Mouse (Mus musculus): ENCODE measurements at regions not wholly inside any gene's neighbourhood (a gene's known extent, or its start where the extent isn't known, plus 50 kb on each side); places are given as distances from the start of the nearest gene placed in this dataset.

DNA sequence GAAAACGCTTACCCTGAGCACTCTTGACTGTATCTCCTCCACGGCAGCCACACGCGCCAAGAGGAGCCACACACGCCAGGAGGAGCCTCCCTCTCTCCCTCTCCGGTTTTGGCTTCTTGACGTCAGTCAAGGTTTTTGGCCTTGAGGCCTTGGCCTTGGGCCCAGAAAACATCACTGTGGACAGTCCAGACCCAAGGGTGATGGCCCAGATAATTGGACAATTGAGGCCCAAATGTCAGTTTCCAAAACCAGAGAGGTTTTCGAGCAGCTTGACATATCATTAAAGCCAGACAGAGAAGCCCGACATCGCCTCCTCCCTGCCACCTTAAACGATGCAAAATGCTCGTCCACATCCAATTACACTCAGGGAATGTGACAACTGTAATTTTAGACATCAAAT lies 65.4 kb upstream of the Aldh1a3 start:
- no peak for ATAC-seq (ENCODE audit: poor library complexity, severe bottlenecking)

DNA sequence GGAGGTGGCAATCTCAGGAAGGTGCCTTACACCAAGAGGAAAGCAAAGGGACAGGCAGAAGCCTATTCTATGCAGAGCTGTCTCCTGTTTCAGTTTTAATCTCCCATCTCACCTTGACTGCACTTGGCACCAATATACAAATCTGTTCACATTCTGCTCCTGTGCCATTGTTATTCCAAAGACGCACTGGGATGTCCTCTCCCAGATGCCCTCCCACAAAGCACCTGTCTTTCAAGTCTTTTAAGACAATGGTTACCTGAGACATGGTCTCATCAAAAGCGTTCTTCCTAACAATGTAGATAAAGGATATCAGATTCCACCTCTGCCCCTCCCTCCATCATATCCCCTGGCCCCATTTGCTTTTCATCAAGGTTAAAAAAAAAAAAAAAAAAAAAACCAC lies 64.2 kb upstream of the Aldh1a3 start:
- ATAC-seq (ENCODE audit: poor library complexity, severe bottlenecking) = no peak

DNA sequence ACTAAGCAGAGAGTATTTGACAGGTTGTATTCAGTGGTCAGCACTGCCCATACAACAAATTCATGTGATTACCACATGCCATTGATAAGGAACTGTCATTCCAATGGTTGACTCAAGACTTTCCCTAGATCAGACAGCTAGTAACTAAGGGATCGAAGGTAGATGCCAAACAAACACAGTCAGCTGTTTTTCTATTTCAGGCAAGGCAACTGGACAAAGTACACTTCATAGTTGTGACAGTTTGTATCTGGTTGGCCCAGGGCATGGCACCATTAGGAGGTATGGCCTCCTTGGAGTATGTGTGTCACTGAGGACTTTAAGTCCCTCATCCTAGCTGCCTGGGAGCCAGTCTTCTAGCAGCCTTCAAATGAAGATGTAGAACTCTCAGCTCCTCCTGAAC lies 62.8 kb upstream of the Aldh1a3 start:
- no peak for ATAC-seq (ENCODE audit: poor library complexity, severe bottlenecking)

DNA sequence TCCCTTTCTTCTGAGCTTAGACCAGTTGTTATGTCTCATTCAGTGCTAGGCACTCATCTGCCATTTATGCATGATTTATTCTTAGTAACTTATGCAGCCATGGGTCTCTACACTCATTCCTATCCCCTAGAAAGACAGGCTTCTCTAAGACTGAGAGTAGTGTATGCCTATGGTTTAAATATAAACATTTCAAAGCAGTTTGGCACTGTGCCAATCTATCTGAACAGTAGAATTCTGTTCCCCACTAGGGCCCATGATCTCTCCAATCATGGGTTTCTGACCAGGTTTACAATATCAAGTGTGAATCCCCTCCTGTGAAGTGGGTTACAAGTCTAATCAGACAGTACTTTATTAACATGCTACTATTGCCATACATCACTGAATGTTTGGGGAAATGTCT lies 60.4 kb upstream of the Aldh1a3 start:
- no peak for ATAC-seq (ENCODE audit: poor library complexity, severe bottlenecking)

DNA sequence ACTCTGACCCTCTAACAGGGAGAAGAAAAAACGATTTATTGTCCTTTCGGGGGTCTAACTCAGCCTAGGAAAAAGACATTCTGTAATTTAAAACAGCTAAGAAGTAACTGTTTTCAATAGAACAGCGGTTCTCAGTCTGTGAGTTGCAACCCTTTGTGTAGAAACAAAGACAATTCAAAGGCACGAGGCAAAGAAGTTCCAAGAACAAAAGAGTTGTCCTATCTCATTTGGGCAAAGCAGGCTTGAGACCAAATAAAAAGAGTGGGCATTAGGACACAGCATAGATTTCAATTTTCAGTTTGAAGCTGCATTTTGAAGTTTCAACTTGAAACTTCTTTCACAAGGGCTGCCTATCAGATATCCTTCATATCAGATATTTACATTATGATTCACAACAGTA lies 53.1 kb upstream of the Aldh1a3 start:
- ATAC-seq (ENCODE audit: poor library complexity, severe bottlenecking) = no peak

DNA sequence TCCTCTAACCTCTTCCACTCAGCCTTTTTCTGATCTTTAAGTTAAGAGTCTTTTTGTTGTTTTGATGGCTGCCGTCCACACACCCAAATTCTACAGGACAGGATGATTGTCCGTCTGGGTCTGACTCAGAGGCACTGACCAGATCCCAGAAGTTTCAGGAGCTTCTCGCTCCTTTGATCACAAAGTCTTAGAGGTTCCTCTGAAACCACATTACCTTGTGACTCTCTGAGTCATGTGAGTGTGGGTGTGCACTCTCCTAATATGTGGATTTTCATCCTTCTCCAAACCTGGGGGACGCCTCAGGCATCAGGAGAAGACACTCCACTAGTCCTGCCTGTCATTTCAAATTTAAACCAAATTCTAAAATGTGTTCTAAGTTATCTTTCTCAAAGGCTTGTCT lies 52.0 kb upstream of the Aldh1a3 start:
- no peak for ATAC-seq (ENCODE audit: poor library complexity, severe bottlenecking)

DNA sequence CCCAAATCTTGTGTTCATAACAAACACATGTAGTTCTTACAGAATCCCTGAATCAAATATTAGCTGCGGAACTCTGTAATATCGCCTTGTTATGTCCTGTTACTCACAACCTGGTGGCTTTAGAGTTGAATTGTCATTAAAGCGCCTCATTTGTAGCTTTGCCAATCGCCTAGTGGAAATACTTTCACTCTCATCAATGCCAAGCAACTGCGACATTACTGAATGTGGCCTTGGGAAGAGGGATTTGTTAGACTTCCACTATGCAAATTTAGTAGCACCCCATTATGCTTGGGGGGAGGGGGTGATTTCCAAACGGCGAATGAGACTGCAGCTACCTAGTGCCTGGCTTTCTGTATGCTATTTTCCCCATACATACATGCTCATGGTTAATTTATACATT lies 50.8 kb upstream of the Aldh1a3 start:
- ATAC-seq (ENCODE audit: poor library complexity, severe bottlenecking) = no peak

DNA sequence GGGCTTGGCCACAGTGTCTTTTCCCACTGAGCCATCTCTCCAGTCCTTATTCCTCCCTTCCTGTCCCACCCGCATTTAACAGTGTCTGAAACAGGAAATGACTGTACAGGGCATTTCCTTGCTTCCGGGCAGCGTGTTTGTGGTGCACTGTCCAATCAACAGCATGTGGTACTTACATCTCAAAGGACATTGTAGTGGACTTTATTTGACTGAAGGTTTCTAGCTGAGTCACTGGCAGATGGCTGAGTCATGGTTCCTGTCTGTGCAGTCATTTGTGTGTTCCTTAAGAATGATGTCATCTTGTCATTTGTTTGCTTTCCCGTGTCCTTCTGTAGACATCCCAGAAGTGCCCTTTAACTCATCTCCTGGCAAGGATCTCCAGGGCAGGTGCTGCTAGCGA lies 50.2 kb upstream of the Aldh1a3 start:
- no peak for ATAC-seq (ENCODE audit: poor library complexity, severe bottlenecking)

Measured in megakaryocyte, adult 5-6 weeks (primary cell).